ENCODE assay signal across 8 mouse cellular contexts in genomic region chr9:107963700-107964099, GRCm38 (mm10). TPM values are rescaled to one million over a fixed set of nuclear protein-coding genes. Genes with fewer than 3 reads are reported as not detected.
DNase-seq lines count a peak whose midpoint lies in the region; ATAC-seq and TF ChIP-seq lines count a peak whose summit lies in the region.

No protein-coding gene starts in this region.

- TF ChIP-seq CTCF in G1E (IDR thresholded peaks at IDR 0.05; ENCODE audit: low read depth, low read length): peak; percentile 92

- no peaks in the 10 kb centered on the region for H3K9me3 ChIP-seq in G1E (replicated peaks)
- no peaks in the 10 kb centered on the region for H3K9me3 ChIP-seq in embryonic facial prominence, embryonic 14.5 days (ENCODE audit: control insufficient read depth, low read length)
- no peaks in the 10 kb centered on the region for H3K9me3 ChIP-seq in heart, embryonic 15.5 days (replicated peaks)
- H3K9me3 ChIP-seq in lung, embryonic 16.5 days (ENCODE audit: control insufficient read depth, low read length): no peaks in the 10 kb centered on the region

- peak; percentile 74 for DNase-seq in G1E (ENCODE audit: low spot score)
- DNase-seq in adrenal gland, postnatal 4 days (ENCODE audit: low spot score in 2 of 2): peak; percentile 58 to 76
- peak; percentile 92 for DNase-seq in embryonic facial prominence, embryonic 14.5 days (ENCODE audit: low spot score)
- DNase-seq in kidney, postnatal 36 days: peak; percentile 82 to 96
- DNase-seq in retina, postnatal 1 day: peak; percentile 86
- peak; percentile 80 for DNase-seq in yolk sac, embryonic 10.5 days (ENCODE audit: low spot score)

- 10% methylated on average over 5 of the region's 5 CpGs for WGBS in embryonic facial prominence, embryonic 14.5 days
- WGBS in heart, embryonic 15.5 days: 12% methylated on average over 5 of the region's 5 CpGs
- 14% methylated on average over 5 of the region's 5 CpGs for WGBS in lung, embryonic 16.5 days

- no peak overlapping the region for H3K4me2 ChIP-seq in embryonic facial prominence, embryonic 14.5 days (ENCODE audit: low read depth, low read length)
- no peak overlapping the region for H3K4me2 ChIP-seq in heart, embryonic 15.5 days
- H3K4me2 ChIP-seq in lung, embryonic 16.5 days (ENCODE audit: low read depth, low read length): no peak overlapping the region

- H3K4me1 ChIP-seq in G1E (ENCODE audit: insufficient read depth, low read depth, low read length): peaks cover 14% of the 10 kb centered on the region; the same call in 1 of the 2 replicates
- H3K4me1 ChIP-seq in embryonic facial prominence, embryonic 14.5 days (ENCODE audit: control insufficient read depth, insufficient read depth, low read length): no peaks in the 10 kb centered on the region
- H3K4me1 ChIP-seq in heart, embryonic 15.5 days (replicated peaks): peaks cover 7% of the 10 kb centered on the region
- no peaks in the 10 kb centered on the region for H3K4me1 ChIP-seq in lung, embryonic 16.5 days (replicated peaks; ENCODE audit: control insufficient read depth, insufficient read depth, low read length)

- peaks cover 99% of the 10 kb centered on the region for H3K36me3 ChIP-seq in G1E (replicated peaks)
- H3K36me3 ChIP-seq in embryonic facial prominence, embryonic 14.5 days (ENCODE audit: control insufficient read depth, insufficient read depth, low read length): peaks cover 25% of the 10 kb centered on the region
- peaks cover 17% of the 10 kb centered on the region; the same call in 1 of the 2 replicates for H3K36me3 ChIP-seq in heart, embryonic 15.5 days
- peaks cover 12% of the 10 kb centered on the region for H3K36me3 ChIP-seq in lung, embryonic 16.5 days (ENCODE audit: control insufficient read depth, insufficient read depth, low read length)

- no peak overlapping the region for H3K4me3 ChIP-seq in G1E (ENCODE audit: low read depth, low read length)
- no peak overlapping the region for H3K4me3 ChIP-seq in embryonic facial prominence, embryonic 14.5 days (ENCODE audit: low read depth, low read length)
- H3K4me3 ChIP-seq in heart, embryonic 15.5 days: no peak overlapping the region
- no peak overlapping the region for H3K4me3 ChIP-seq in lung, embryonic 16.5 days (ENCODE audit: low read length)

- no peak overlapping the region for H3K9ac ChIP-seq in embryonic facial prominence, embryonic 14.5 days (ENCODE audit: low read depth, low read length)
- no peak overlapping the region for H3K9ac ChIP-seq in heart, embryonic 15.5 days
- H3K9ac ChIP-seq in lung, embryonic 16.5 days (ENCODE audit: low read length): no peak overlapping the region

- H3K27ac ChIP-seq in embryonic facial prominence, embryonic 14.5 days (replicated peaks; ENCODE audit: low read depth, low read length): no peak overlapping the region
- peak overlapping the region; percentile 71; the same call in 1 of the 2 replicates for H3K27ac ChIP-seq in heart, embryonic 15.5 days
- no peak overlapping the region for H3K27ac ChIP-seq in lung, embryonic 16.5 days (ENCODE audit: low read length)

- ATAC-seq in G1E (ENCODE audit: extremely low read depth, insufficient number of reproducible peaks, low FRiP score, poor library complexity, severe bottlenecking): 0 out of 2 replicates have a peak, but pooled peaks have one; percentile 8
- peak; percentile 83 for ATAC-seq in embryonic facial prominence, embryonic 14.5 days (ENCODE audit: low read depth)
- peak; percentile 65 for ATAC-seq in heart, embryonic 15.5 days (replicated peaks; ENCODE audit: insufficient number of reproducible peaks, insufficient read depth, low FRiP score, low read depth)
- ATAC-seq in lung, embryonic 16.5 days (ENCODE audit: low read depth): peak; percentile 72

- no peaks in the 10 kb centered on the region for H3K27me3 ChIP-seq in G1E (ENCODE audit: insufficient read depth, low read length)
- no peaks in the 10 kb centered on the region for H3K27me3 ChIP-seq in embryonic facial prominence, embryonic 14.5 days (replicated peaks; ENCODE audit: control insufficient read depth, insufficient read depth, low read length)
- no peaks in the 10 kb centered on the region for H3K27me3 ChIP-seq in heart, embryonic 15.5 days
- no peaks in the 10 kb centered on the region for H3K27me3 ChIP-seq in lung, embryonic 16.5 days (ENCODE audit: control insufficient read depth, insufficient read depth, low read depth, low read length)

RNA-seq across cellular contexts. Expression of gene Uba7, which starts 11.6 kb away (rescaled TPM):
- total RNA-seq in G1E (2014; fragmentation: Nextera tagmentation) (44.5 and 87.9 TPM in 2 replicates), G1E (2017) (145 and 186 TPM in 2 replicates)
- 18.3 and 34.2 TPM in 2 replicates for polyA plus RNA-seq in G1E (2012)
- 10 to 100 TPM; 21.8 to 32.0 TPM for total RNA-seq in adrenal gland, postnatal 4 days (2021)
- polyA plus RNA-seq in embryonic facial prominence, embryonic 14.5 days (2014; fragmentation: Nextera tagmentation; extraction: Ambion mirVana): 25.5 and 28.1 TPM in 2 replicates
- 22.6 and 32.8 TPM in 2 replicates for polyA plus RNA-seq in heart, embryonic 15.5 days (2015; fragmentation: Nextera tagmentation; extraction: Ambion mirVana)
- polyA plus RNA-seq in lung, embryonic 16.5 days (2015; fragmentation: Nextera tagmentation; extraction: Ambion mirVana): 20.6 and 24.2 TPM in 2 replicates

RNA-seq across cellular contexts. Expression of gene Traip, which starts 13.8 kb away (rescaled TPM):
- total RNA-seq in G1E (2014; fragmentation: Nextera tagmentation) (24.1 and 25.6 TPM in 2 replicates), G1E (2017) (28.7 and 32.6 TPM in 2 replicates)
- 3.1 and 10.7 TPM in 2 replicates for polyA plus RNA-seq in G1E (2012)
- total RNA-seq in adrenal gland, postnatal 4 days (2021): 10 to 100 TPM; 14.4 to 16.3 TPM
- polyA plus RNA-seq in embryonic facial prominence, embryonic 14.5 days (2014; fragmentation: Nextera tagmentation; extraction: Ambion mirVana): 15.5 and 23.4 TPM in 2 replicates
- polyA plus RNA-seq in heart, embryonic 15.5 days (2015; fragmentation: Nextera tagmentation; extraction: Ambion mirVana): 10.1 and 13.0 TPM in 2 replicates
- polyA plus RNA-seq in lung, embryonic 16.5 days (2015; fragmentation: Nextera tagmentation; extraction: Ambion mirVana): 24.0 and 24.3 TPM in 2 replicates

RNA-seq across cellular contexts. Expression of gene Gm20661, which starts 19.2 kb away (rescaled TPM):
- total RNA-seq in G1E (2014; fragmentation: Nextera tagmentation): 0.75 and 1.0 TPM in 2 replicates
- 1.8 and 2.6 TPM in 2 replicates for total RNA-seq in G1E (2017)
- polyA plus RNA-seq in G1E (2012): 0.15 TPM in 1 of 2 replicates, not detected in the other
- total RNA-seq in adrenal gland, postnatal 4 days (2021): 1 to 10 TPM; 1.1 to 1.4 TPM
- polyA plus RNA-seq in embryonic facial prominence, embryonic 14.5 days (2014; fragmentation: Nextera tagmentation; extraction: Ambion mirVana): 5.9 and 6.9 TPM in 2 replicates
- polyA plus RNA-seq in heart, embryonic 15.5 days (2015; fragmentation: Nextera tagmentation; extraction: Ambion mirVana): 2.8 and 4.3 TPM in 2 replicates
- polyA plus RNA-seq in lung, embryonic 16.5 days (2015; fragmentation: Nextera tagmentation; extraction: Ambion mirVana): 3.4 and 4.8 TPM in 2 replicates

RNA-seq across cellular contexts. Expression of gene Inka1, which starts 22.0 kb away (rescaled TPM):
- total RNA-seq in G1E (2014; fragmentation: Nextera tagmentation) (24.6 and 28.1 TPM in 2 replicates), G1E (2017) (74.4 and 83.2 TPM in 2 replicates)
- polyA plus RNA-seq in G1E (2012): 75.6 and 81.1 TPM in 2 replicates
- total RNA-seq in adrenal gland, postnatal 4 days (2021): 10 to 100 TPM; 16.0 to 16.6 TPM
- polyA plus RNA-seq in embryonic facial prominence, embryonic 14.5 days (2014; fragmentation: Nextera tagmentation; extraction: Ambion mirVana): 77.7 and 84.8 TPM in 2 replicates
- polyA plus RNA-seq in heart, embryonic 15.5 days (2015; fragmentation: Nextera tagmentation; extraction: Ambion mirVana): 35.7 and 46.9 TPM in 2 replicates
- 64.3 and 71.1 TPM in 2 replicates for polyA plus RNA-seq in lung, embryonic 16.5 days (2015; fragmentation: Nextera tagmentation; extraction: Ambion mirVana)

RNA-seq across cellular contexts. Expression of gene Camkv, which starts 28.2 kb away (rescaled TPM):
- total RNA-seq in G1E (2014; fragmentation: Nextera tagmentation) (not detected in 2 replicates), G1E (2017) (0.11 TPM in 1 of 2 replicates, not detected in the other)
- polyA plus RNA-seq in G1E (2012): not detected in 2 replicates
- total RNA-seq in adrenal gland, postnatal 4 days (2021): 1 to 10 TPM; 3.5 to 4.0 TPM
- 2.2 and 2.6 TPM in 2 replicates for polyA plus RNA-seq in embryonic facial prominence, embryonic 14.5 days (2014; fragmentation: Nextera tagmentation; extraction: Ambion mirVana)
- 0.20 and 0.77 TPM in 2 replicates for polyA plus RNA-seq in heart, embryonic 15.5 days (2015; fragmentation: Nextera tagmentation; extraction: Ambion mirVana)
- 2.0 and 2.5 TPM in 2 replicates for polyA plus RNA-seq in lung, embryonic 16.5 days (2015; fragmentation: Nextera tagmentation; extraction: Ambion mirVana)

Comparison
In these comparisons a context has a peak if more than half of its experiments do, and no peak if none do; other contexts are left out.
1. ATAC-seq: peak in every context shown above with its lines; median percentile 83 in embryonic facial prominence, embryonic 14.5 days; 72 in lung, embryonic 16.5 days; 65 in heart, embryonic 15.5 days; 8 in G1E.